Comparison of ENCODE assay signal across 8 mouse cellular contexts in the genomic region with DNA sequence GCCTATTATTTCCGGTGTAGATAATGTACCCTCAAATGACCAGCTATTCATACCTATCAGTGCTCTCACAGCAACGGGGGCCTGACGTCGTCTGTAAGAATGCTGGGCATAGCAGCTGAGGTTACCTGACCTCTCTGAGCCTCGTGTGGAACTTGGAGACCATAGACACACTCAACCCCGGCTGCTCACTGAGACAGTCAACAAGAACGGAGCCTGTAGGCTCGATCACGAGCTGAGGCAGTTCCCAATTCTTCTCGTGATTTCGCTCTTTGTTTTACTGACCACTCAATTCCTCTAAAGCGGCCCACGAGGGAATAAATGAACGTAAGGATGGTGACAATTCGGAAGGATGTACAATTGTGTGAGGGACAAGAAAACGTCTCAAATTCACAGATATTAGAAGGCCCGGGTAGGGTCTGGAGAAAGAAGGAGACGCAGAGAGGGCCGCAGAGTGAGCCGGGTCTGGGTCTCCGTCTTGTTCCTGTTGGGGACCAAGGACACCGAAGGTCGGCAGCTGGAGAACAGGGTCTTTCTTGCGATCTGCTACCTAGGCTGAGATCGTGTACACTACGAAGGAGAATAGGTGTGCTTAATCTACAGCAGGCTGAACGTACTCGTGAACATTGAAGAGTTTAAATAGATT. TPM values are rescaled to one million over a fixed set of nuclear protein-coding genes. Genes with fewer than 3 reads are reported as not detected.
A peak's percentile ranks its signal among the peaks of the same experiment; 100 is the strongest.
DNase-seq lines count a peak whose midpoint lies in the region; ATAC-seq and TF ChIP-seq lines count a peak whose summit lies in the region.

No protein-coding gene starts in this region.

- H3K4me3 ChIP-seq in CH12.LX (replicated peaks in 1 of 3; ENCODE audit: low read depth in 2 of 3, low read length in 2 of 3, poor library complexity in 1 of 3), result peak overlapping the region; percentile 67 to 77 (median 72)
- H3K4me3 ChIP-seq in forebrain, embryonic 11.5 days (ENCODE audit: low read depth, low read length), result peak overlapping the region; percentile 43
- H3K4me3 ChIP-seq in heart, embryonic 16.5 days (ENCODE audit: low read length), result peak overlapping the region; percentile 72
- peak overlapping the region; percentile 86 for H3K4me3 ChIP-seq in layer of hippocampus, adult 2 months
- peak overlapping the region; percentile 49 for H3K4me3 ChIP-seq in lung, embryonic 14.5 days (ENCODE audit: low read depth, low read length)

- H3K4me1 ChIP-seq in CH12.LX (ENCODE audit: control insufficient read depth in 1 of 2, insufficient read depth in 2 of 2), result peaks cover 3 to 22% of the 10 kb centered on the region in 2 experiments; a peak in 3 of 4 replicates
- H3K4me1 ChIP-seq in forebrain, embryonic 11.5 days (replicated peaks; ENCODE audit: control insufficient read depth, insufficient read depth, low read length), result no peaks in the 10 kb centered on the region; the same call in 1 of the 2 replicates
- peaks cover 12% of the 10 kb centered on the region for H3K4me1 ChIP-seq in heart, embryonic 16.5 days (ENCODE audit: control insufficient read depth, insufficient read depth, low read length)
- 0 out of 2 replicates have a peak, but pooled peaks cover 2% of the 10 kb centered on the region for H3K4me1 ChIP-seq in lung, embryonic 14.5 days (ENCODE audit: insufficient read depth)

- WGBS in forebrain, embryonic 11.5 days, result under 1% methylated on average over 28 of the region's 28 CpGs
- under 1% methylated on average over 28 of the region's 28 CpGs for WGBS in heart, embryonic 16.5 days
- WGBS in lung, embryonic 14.5 days, result under 1% methylated on average over 28 of the region's 28 CpGs

- dilution Hi-C loops in CH12.LX (cut with MboI; ENCODE audit: extremely low pct_ligation_motif_present, extremely low pct_unique_long_range_greater_than_20kb, low sequenced_read_pairs), result no loop called here

- peak; percentile 58 for TF ChIP-seq POLR2A in CH12.LX (IDR thresholded peaks at IDR 0.05; ENCODE audit: low read depth, low read length)

- H3K4me2 ChIP-seq in CH12.LX (ENCODE audit: insufficient read depth, low read depth, poor library complexity, severe bottlenecking), result peak overlapping the region; percentile 86
- H3K4me2 ChIP-seq in forebrain, embryonic 11.5 days (ENCODE audit: low read depth, low read length, severe bottlenecking), result peak overlapping the region; percentile 54
- peak overlapping the region; percentile 71 for H3K4me2 ChIP-seq in heart, embryonic 16.5 days (ENCODE audit: low read depth, low read length)
- H3K4me2 ChIP-seq in lung, embryonic 14.5 days, result peak overlapping the region; percentile 90

- ATAC-seq in forebrain, embryonic 11.5 days (replicated peaks; ENCODE audit: low FRiP score), result peak; percentile 44
- ATAC-seq in heart, embryonic 16.5 days (replicated peaks; ENCODE audit: extremely low read depth, insufficient read depth, low FRiP score), result peak; percentile 30
- peak; percentile 25; the same call in 1 of the 2 replicates for ATAC-seq in lung, embryonic 14.5 days (ENCODE audit: insufficient read depth)

- peak overlapping the region; percentile 81 for H3K27ac ChIP-seq in CH12.LX (ENCODE audit: insufficient read depth, low read depth)
- peak overlapping the region; percentile 87 for H3K27ac ChIP-seq in forebrain, embryonic 11.5 days (ENCODE audit: low read depth, low read length)
- peak overlapping the region; percentile 96 for H3K27ac ChIP-seq in heart, embryonic 16.5 days (ENCODE audit: low read length)
- H3K27ac ChIP-seq in layer of hippocampus, adult 2 months, result peak overlapping the region; percentile 94
- peak overlapping the region; percentile 81 for H3K27ac ChIP-seq in lung, embryonic 14.5 days (ENCODE audit: low read depth)

- peak overlapping the region; percentile 85 for H3K9ac ChIP-seq in CH12.LX (ENCODE audit: insufficient read depth, low read depth)
- H3K9ac ChIP-seq in forebrain, embryonic 11.5 days (ENCODE audit: low read length), result peak overlapping the region; percentile 69
- H3K9ac ChIP-seq in heart, embryonic 16.5 days (ENCODE audit: low read length), result peak overlapping the region; percentile 77
- H3K9ac ChIP-seq in lung, embryonic 14.5 days, result peak overlapping the region; percentile 53

- no peak for TF ChIP-seq RAD21 in CH12.LX (IDR thresholded peaks at IDR 0.05; ENCODE audit: low read depth, low read length)

- TF ChIP-seq EP300 in CH12.LX (IDR thresholded peaks at IDR 0.05; ENCODE audit: low read length), result no peak

- no peaks in the 10 kb centered on the region for H3K36me3 ChIP-seq in CH12.LX (replicated peaks in 1 of 2; ENCODE audit: control insufficient read depth in 1 of 2, insufficient read depth in 1 of 2, low read length in 1 of 2)
- H3K36me3 ChIP-seq in forebrain, embryonic 11.5 days (ENCODE audit: control insufficient read depth, insufficient read depth, low read length), result no peaks in the 10 kb centered on the region
- H3K36me3 ChIP-seq in heart, embryonic 16.5 days (ENCODE audit: control insufficient read depth, insufficient read depth), result no peaks in the 10 kb centered on the region
- no peaks in the 10 kb centered on the region for H3K36me3 ChIP-seq in lung, embryonic 14.5 days (ENCODE audit: insufficient read depth)

- no peak for TF ChIP-seq CTCF in CH12.LX (conservative IDR thresholded peaks at IDR 0.05 in 1 of 2, IDR thresholded peaks at IDR 0.05 in 1 of 2; ENCODE audit: low read depth in 2 of 2, low read length in 2 of 2)
- no peak for TF ChIP-seq CTCF in layer of hippocampus, adult 2 months (conservative IDR thresholded peaks at IDR 0.05)
- no peak for TF ChIP-seq CTCF in lung, embryonic 14.5 days (IDR thresholded peaks at IDR 0.05; ENCODE audit: low read depth)

- no peaks in the 10 kb centered on the region for H3K27me3 ChIP-seq in CH12.LX (replicated peaks)
- H3K27me3 ChIP-seq in forebrain, embryonic 11.5 days (ENCODE audit: control insufficient read depth, insufficient read depth, low read length), result no peaks in the 10 kb centered on the region
- no peaks in the 10 kb centered on the region for H3K27me3 ChIP-seq in heart, embryonic 16.5 days (ENCODE audit: control insufficient read depth, insufficient read depth, low read length)
- no peaks in the 10 kb centered on the region for H3K27me3 ChIP-seq in lung, embryonic 14.5 days (ENCODE audit: insufficient read depth, low read length)

- in situ Hi-C loops in CH12.LX (cut with MboI; ENCODE audit: low pct_ligation_motif_present, low pct_unique_long_range_greater_than_20kb, low sequenced_read_pairs), result no loop called here

- no peaks in the 10 kb centered on the region for H3K9me3 ChIP-seq in CH12.LX (replicated peaks; ENCODE audit: low read length)
- H3K9me3 ChIP-seq in forebrain, embryonic 11.5 days (ENCODE audit: control insufficient read depth, low read length), result no peaks in the 10 kb centered on the region
- no peaks in the 10 kb centered on the region for H3K9me3 ChIP-seq in heart, embryonic 16.5 days (replicated peaks; ENCODE audit: control insufficient read depth, low read length)
- H3K9me3 ChIP-seq in lung, embryonic 14.5 days (ENCODE audit: low read depth, low read length), result no peaks in the 10 kb centered on the region

- DNase-seq in CH12.LX (ENCODE audit: extremely low read depth), result peak; percentile 87
- DNase-seq in adrenal gland, postnatal 14 days, result peak; percentile 52
- peak; percentile 86 for DNase-seq in forebrain, embryonic 11.5 days (ENCODE audit: low spot score)
- DNase-seq in layer of hippocampus, adult 2 months (ENCODE audit: low spot score in 2 of 2), result peak; percentile 40 to 59
- DNase-seq in lung, embryonic 14.5 days, result peak; percentile 81
- DNase-seq in ovary, adult 18-20 months (ENCODE audit: low spot score), result peak; percentile 40
- peak; percentile 57 for DNase-seq in thymus, postnatal 25 days

- no peaks in the 10 kb centered on the region for H3K79me2 ChIP-seq in CH12.LX (replicated peaks; ENCODE audit: control insufficient read depth, extremely low read depth, insufficient read depth, poor library complexity, severe bottlenecking)

RNA-seq across cellular contexts. Expression of gene Ubc, which starts 15.0 kb away (rescaled TPM):
- total RNA-seq in CH12.LX (2012; rRNA removed) (466 and 486 TPM in 2 replicates), CH12.LX (2014; rRNA removed) (650 and 656 TPM in 2 replicates)
- polyA plus RNA-seq in CH12.LX (2012; ENCODE audit: insufficient read length, low read depth), result 687 and 803 TPM in 2 replicates
- total RNA-seq in adrenal gland, postnatal 14 days (2021), result 1,142 and 1,189 TPM in 2 replicates
- polyA plus RNA-seq in forebrain, embryonic 11.5 days (2014; fragmentation: Nextera tagmentation; extraction: Ambion mirVana), result 1,042 and 1,121 TPM in 2 replicates
- polyA plus RNA-seq in heart, embryonic 16.5 days (2015; fragmentation: Nextera tagmentation; extraction: Ambion mirVana), result 928 and 945 TPM in 2 replicates
- total RNA-seq in layer of hippocampus, adult 2 months (2021), result 100 to 1,000 TPM; 713 to 818 TPM
- 1,057 and 1,103 TPM in 2 replicates for polyA plus RNA-seq in lung, embryonic 14.5 days (2014; fragmentation: Nextera tagmentation; extraction: Ambion mirVana)

RNA-seq across cellular contexts. Expression of gene Gm10382, which starts 15.9 kb away (rescaled TPM):
- total RNA-seq in CH12.LX (2012; rRNA removed), result 0.59 and 0.80 TPM in 2 replicates
- not detected in 2 replicates for total RNA-seq in CH12.LX (2014; rRNA removed)
- 0.87 and 1.1 TPM in 2 replicates for polyA plus RNA-seq in CH12.LX (2012; ENCODE audit: insufficient read length, low read depth)
- 0.26 and 0.49 TPM in 2 replicates for total RNA-seq in adrenal gland, postnatal 14 days (2021)
- polyA plus RNA-seq in forebrain, embryonic 11.5 days (2014; fragmentation: Nextera tagmentation; extraction: Ambion mirVana), result 0.23 and 0.65 TPM in 2 replicates
- polyA plus RNA-seq in heart, embryonic 16.5 days (2015; fragmentation: Nextera tagmentation; extraction: Ambion mirVana), result 0.27 and 0.30 TPM in 2 replicates
- not detected for total RNA-seq in layer of hippocampus, adult 2 months (2021)
- 0.45 and 0.46 TPM in 2 replicates for polyA plus RNA-seq in lung, embryonic 14.5 days (2014; fragmentation: Nextera tagmentation; extraction: Ambion mirVana)

RNA-seq across cellular contexts. Expression of gene Dhx37, which starts 28.9 kb away (rescaled TPM):
- total RNA-seq in CH12.LX (2012; rRNA removed), result 21.0 and 23.8 TPM in 2 replicates
- 22.7 and 26.0 TPM in 2 replicates for total RNA-seq in CH12.LX (2014; rRNA removed)
- 33.0 and 36.9 TPM in 2 replicates for polyA plus RNA-seq in CH12.LX (2012; ENCODE audit: insufficient read length, low read depth)
- 14.6 and 15.7 TPM in 2 replicates for total RNA-seq in adrenal gland, postnatal 14 days (2021)
- 15.7 and 16.4 TPM in 2 replicates for polyA plus RNA-seq in forebrain, embryonic 11.5 days (2014; fragmentation: Nextera tagmentation; extraction: Ambion mirVana)
- polyA plus RNA-seq in heart, embryonic 16.5 days (2015; fragmentation: Nextera tagmentation; extraction: Ambion mirVana), result 8.5 and 10.5 TPM in 2 replicates
- 10 to 100 TPM; 15.2 to 15.6 TPM for total RNA-seq in layer of hippocampus, adult 2 months (2021)
- 11.9 and 13.3 TPM in 2 replicates for polyA plus RNA-seq in lung, embryonic 14.5 days (2014; fragmentation: Nextera tagmentation; extraction: Ambion mirVana)

RNA-seq across cellular contexts. Expression of gene Bri3bp, which starts 36.3 kb away (rescaled TPM):
- 48.4 and 49.6 TPM in 2 replicates for total RNA-seq in CH12.LX (2012; rRNA removed)
- 30.1 and 37.7 TPM in 2 replicates for total RNA-seq in CH12.LX (2014; rRNA removed)
- polyA plus RNA-seq in CH12.LX (2012; ENCODE audit: insufficient read length, low read depth), result 147 and 164 TPM in 2 replicates
- 24.0 and 27.9 TPM in 2 replicates for total RNA-seq in adrenal gland, postnatal 14 days (2021)
- polyA plus RNA-seq in forebrain, embryonic 11.5 days (2014; fragmentation: Nextera tagmentation; extraction: Ambion mirVana), result 44.1 TPM in 2 replicates
- polyA plus RNA-seq in heart, embryonic 16.5 days (2015; fragmentation: Nextera tagmentation; extraction: Ambion mirVana), result 44.1 and 45.2 TPM in 2 replicates
- total RNA-seq in layer of hippocampus, adult 2 months (2021), result 100 to 1,000 TPM in 1 of 2 experiments, 10 to 100 TPM in 1; 93.2 to 107 TPM
- 37.6 and 37.9 TPM in 2 replicates for polyA plus RNA-seq in lung, embryonic 14.5 days (2014; fragmentation: Nextera tagmentation; extraction: Ambion mirVana)

Comparison
In these comparisons a context has a peak if more than half of its experiments do, and no peak if none do; other contexts are left out.
1. Peak in every context shown above with its lines: DNase-seq, ATAC-seq, H3K4me3 ChIP-seq and H3K27ac ChIP-seq.